Mouse (Mus musculus) heart, adult 2 months (tissue): Measurements from ENCODE around the gene Ldb1.

ENCODE experiments used
- CTCF ChIP-seq: fragments of 200-600 bp; IDR thresholded peaks from 2 replicates; pipeline ENCODE4 v1.8.1; 2022; ENCODE audit warnings: antibody characterized with exemption, mild to moderate bottlenecking, moderate library complexity
- EP300 ChIP-seq: fragments of 200-500 bp; IDR thresholded peaks from 2 replicates; pipeline ENCODE4 v1.6.1; 2011; ENCODE audit warnings: low read depth, low read length, control low read depth; ENCODE audit not compliant: insufficient read depth
- POLR2A ChIP-seq: fragments of 200-500 bp; IDR thresholded peaks from 2 replicates; pipeline ENCODE4 v1.6.1; 2011; ENCODE audit warnings: mild to moderate bottlenecking, low read depth, low read length, control low read depth; ENCODE audit not compliant: insufficient read depth

GRCm38 (mm10) chr19:46086337-46086736, 41.3 kb upstream of the Ldb1 start:
- TF ChIP-seq POLR2A, result no peak
- peak; percentile 86 for TF ChIP-seq CTCF
- no peak for TF ChIP-seq EP300
